Mouse (Mus musculus) heart, adult 2 months (tissue): ENCODE results near the gene Ror1. TPM values are rescaled to one million over a fixed set of nuclear protein-coding genes. Genes with fewer than 3 reads are reported as not detected.

ENCODE experiments used
- DNase-seq, 2 experiments: peaks; one replicate each; pipeline ENCODE4 v3.0.0; 2021
- H3K27ac ChIP-seq: fragments of 200-600 bp; 2 replicates; pipeline ENCODE4 v1.8.1; 2022
- H3K27me3 ChIP-seq: fragments of 200-500 bp; 2 replicates; pipeline ENCODE4 v1.6.1; 2012; ENCODE audit warnings: mild to moderate bottlenecking, low read length, inconsistent platforms, mixed read lengths; ENCODE audit not compliant: control insufficient read depth, insufficient read depth
- H3K36me3 ChIP-seq: fragments of 200-500 bp; 2 replicates; pipeline ENCODE4 v1.6.1; 2012; ENCODE audit warnings: low read length, inconsistent platforms; ENCODE audit not compliant: control insufficient read depth, insufficient read depth
- H3K4me1 ChIP-seq: fragments of 200-500 bp; 2 replicates; pipeline ENCODE4 v1.6.1; 2011; ENCODE audit warnings: low read length; ENCODE audit not compliant: control insufficient read depth, insufficient read depth
- H3K4me3 ChIP-seq: fragments of 200-600 bp; 2 replicates; pipeline ENCODE4 v1.8.1; 2022
- H3K79me2 ChIP-seq: fragments of 200-500 bp; replicated peaks from 2 replicates; pipeline ENCODE4 v1.6.1; 2012; ENCODE audit warnings: mild to moderate bottlenecking, inconsistent platforms, low read length, moderate library complexity, mixed read lengths; ENCODE audit not compliant: control insufficient read depth, insufficient read depth
- H3K9ac ChIP-seq: fragments of 200-500 bp; 2 replicates; pipeline ENCODE4 v1.6.1; 2012; ENCODE audit warnings: low read depth, mild to moderate bottlenecking, control low read depth, inconsistent platforms, low read length, mixed read lengths
- CTCF ChIP-seq: fragments of 200-600 bp; IDR thresholded peaks from 2 replicates; pipeline ENCODE4 v1.8.1; 2022; ENCODE audit warnings: antibody characterized with exemption, mild to moderate bottlenecking, moderate library complexity
- EP300 ChIP-seq: fragments of 200-500 bp; IDR thresholded peaks from 2 replicates; pipeline ENCODE4 v1.6.1; 2011; ENCODE audit warnings: low read depth, low read length, control low read depth; ENCODE audit not compliant: insufficient read depth
- POLR2A ChIP-seq: fragments of 200-500 bp; IDR thresholded peaks from 2 replicates; pipeline ENCODE4 v1.6.1; 2011; ENCODE audit warnings: mild to moderate bottlenecking, low read depth, low read length, control low read depth; ENCODE audit not compliant: insufficient read depth
- WGBS: fragments of 180-500 bp; shearing (Covaris S2); methylation state at CpG from one replicate; pipeline ENCODE4 v1.1.7; 2018; 5-methylcytosine and 5-hydroxymethylcytosine counted together
- intact Hi-C: fragments of 180-260 bp; cut with DNase I; formaldehyde crosslinking; loops from one replicate; pipeline ENCODE4 v1.15.1; 2025
- polyA plus RNA-seq: library from polyadenylated mRNA; depleted of rRNA; stranded (reverse); fragments of >200 nt; gene quantifications from 2 replicates; pipeline ENCODE4 v1.2.3, GENCODE M21; 2012
- total RNA-seq, 2 experiments: library from RNA; stranded (reverse); gene quantifications; 2 replicates each; pipeline ENCODE4 v1.2.3; 2021

Gene Ror1
- total and polyA plus RNA-seq, 3 experiments = 2.3 to 5.0 (median 3.4) TPM

DNA sequence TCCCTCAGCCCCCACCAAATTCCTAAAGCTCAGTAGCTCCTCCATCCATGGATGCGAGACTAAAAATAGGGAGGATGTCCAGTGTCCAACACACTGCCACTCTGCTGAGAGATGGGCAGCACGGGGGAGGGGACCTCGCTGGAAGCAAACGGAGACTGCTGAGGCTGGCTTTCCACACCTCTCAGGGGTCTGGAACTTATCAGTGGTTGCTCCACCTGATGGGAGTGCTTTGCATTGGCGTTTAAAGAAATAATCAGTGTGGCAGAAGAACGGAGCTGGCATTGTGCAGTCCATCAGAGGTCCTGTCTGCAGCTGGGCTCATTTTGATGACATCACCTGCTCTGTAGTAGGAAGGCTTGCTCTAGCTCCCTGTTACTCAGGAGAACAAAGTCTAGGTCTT lies 188.9 kb downstream of the Ror1 start:
- no peak overlapping the region for H3K4me3 ChIP-seq
- intact Hi-C loops = no loop called here
- H3K4me1 ChIP-seq = no peaks in the 10 kb centered on the region
- TF ChIP-seq EP300 = no peak
- no peak for TF ChIP-seq POLR2A
- no peak for TF ChIP-seq CTCF
- DNase-seq = no peak
- H3K27ac ChIP-seq = no peak overlapping the region
- H3K9ac ChIP-seq = no peak overlapping the region
- no peaks in the 10 kb centered on the region for H3K36me3 ChIP-seq
- WGBS = 57% methylated on average over 6 of the region's 6 CpGs
- no peaks in the 10 kb centered on the region for H3K79me2 ChIP-seq
- H3K27me3 ChIP-seq = no peaks in the 10 kb centered on the region

DNA sequence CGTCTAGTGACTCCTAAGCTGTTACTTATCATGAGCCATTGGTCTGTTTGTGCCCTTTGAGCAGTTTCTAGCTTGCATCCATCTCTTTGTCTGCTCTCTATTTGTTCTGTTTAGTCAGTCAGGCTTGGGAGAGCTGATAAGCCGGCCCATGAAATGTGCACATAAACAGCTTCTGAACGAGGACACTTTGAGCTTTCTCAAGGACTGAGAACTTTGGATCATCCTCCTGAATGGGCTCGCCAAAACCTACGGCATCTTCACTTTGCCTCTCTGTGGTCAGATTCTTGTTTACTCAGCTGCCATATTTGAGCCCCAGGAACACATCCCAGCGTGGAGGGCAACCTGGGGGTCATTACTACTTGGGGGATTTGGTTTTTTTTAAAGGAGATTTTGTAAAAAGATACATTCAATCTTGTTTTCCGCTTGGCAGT lies 190.5 kb downstream of the Ror1 start:
- Histone ChIP-seq H3K27me3 (no peaks in the 10 kb centered on the region), H3K4me1 (no peaks in the 10 kb centered on the region), H3K27ac (no peak overlapping the region), H3K9ac (no peak overlapping the region), H3K4me3 (no peak overlapping the region), H3K79me2 (no peaks in the 10 kb centered on the region), H3K36me3 (no peaks in the 10 kb centered on the region)
- TF ChIP-seq CTCF (no peak), EP300 (no peak), POLR2A (no peak)
- no peak for DNase-seq
- intact Hi-C loops = no loop called here
- WGBS = 60% methylated on average over 7 of the region's 7 CpGs

- intact Hi-C loops = no loop called here
- Histone ChIP-seq H3K79me2 (no peaks in the 10 kb centered on the region), H3K4me3 (no peak overlapping the region), H3K27me3 (no peaks in the 10 kb centered on the region), H3K9ac (no peak overlapping the region), H3K4me1 (no peaks in the 10 kb centered on the region), H3K27ac (no peak overlapping the region), H3K36me3 (no peaks in the 10 kb centered on the region)
- no peak for DNase-seq
- TF ChIP-seq CTCF (no peak), EP300 (no peak), POLR2A (no peak)
Measured at GRCm38 (mm10) chr4:100286800-100287199, 191.2 kb downstream of the Ror1 start.

DNA sequence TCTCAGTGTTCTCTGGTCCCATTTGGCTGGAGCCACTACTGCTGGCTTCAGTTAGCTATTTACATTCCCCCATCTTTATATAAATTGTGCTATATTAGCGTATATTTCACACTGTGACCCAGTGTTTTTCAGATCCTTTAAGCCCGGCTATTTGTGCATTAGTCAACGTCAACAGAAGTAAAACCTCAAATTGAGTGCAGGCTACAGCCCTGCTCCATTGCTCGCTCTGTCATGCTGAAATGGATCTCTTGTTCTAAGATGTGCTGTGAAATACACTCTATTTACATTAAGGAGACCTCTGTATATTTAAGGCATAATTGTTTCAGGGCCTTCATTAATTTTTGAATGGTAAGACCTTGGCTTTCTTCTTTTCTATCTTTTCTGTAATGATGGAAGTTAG lies 192.2 kb downstream of the Ror1 start:
- 94% methylated on average over 4 of the region's 4 CpGs for WGBS

DNA sequence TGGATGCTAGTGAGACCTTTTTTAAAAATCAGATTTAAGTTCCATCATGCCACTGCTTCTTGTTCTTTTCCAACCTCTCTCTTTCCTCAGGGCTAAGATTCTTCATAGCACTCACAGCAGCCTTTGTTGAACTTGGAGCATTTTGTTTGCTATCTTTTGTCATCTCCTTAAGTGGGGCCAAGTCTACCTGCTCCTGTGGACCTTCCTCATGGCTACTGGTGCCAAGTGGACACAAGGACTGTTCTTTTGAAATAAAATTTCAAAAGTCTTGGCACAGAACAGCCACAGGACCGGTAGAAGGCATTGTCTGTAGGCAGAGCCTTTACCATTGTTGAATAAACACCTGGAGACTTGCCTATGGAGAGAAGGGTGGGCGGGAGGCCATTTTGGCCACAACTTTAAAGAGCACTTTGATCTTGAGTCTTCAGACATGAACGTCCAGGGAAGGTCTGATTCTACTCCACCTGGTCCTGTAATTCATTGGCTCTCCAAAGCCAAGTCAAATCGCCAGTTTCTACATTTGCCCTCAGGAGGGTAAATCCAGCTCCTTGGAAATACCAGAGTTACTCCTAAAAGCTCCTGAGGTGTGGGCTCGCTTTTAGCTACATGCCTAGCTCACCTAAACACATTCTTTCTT lies 195.5 kb downstream of the Ror1 start:
- no peak overlapping the region for H3K27ac ChIP-seq
- TF ChIP-seq EP300 (no peak), CTCF (no peak), POLR2A (no peak)
- H3K36me3 ChIP-seq = no peaks in the 10 kb centered on the region
- H3K27me3 ChIP-seq = no peaks in the 10 kb centered on the region
- 84% methylated on average over 5 of the region's 5 CpGs for WGBS
- H3K79me2 ChIP-seq = no peaks in the 10 kb centered on the region
- DNase-seq = no peak
- intact Hi-C loops = loop anchor here (10.0 kb wide), 1 partner anchor 114 kb away; no protein-coding TSS in a partner anchor
- no peaks in the 10 kb centered on the region for H3K4me1 ChIP-seq
- H3K9ac ChIP-seq = no peak overlapping the region
- H3K4me3 ChIP-seq = no peak overlapping the region

More for the DNA sequence above, 192.2 kb downstream of the Ror1 start:
- H3K27me3 ChIP-seq = no peaks in the 10 kb centered on the region
- no peaks in the 10 kb centered on the region for H3K36me3 ChIP-seq
- no peak overlapping the region for H3K9ac ChIP-seq
- no peaks in the 10 kb centered on the region for H3K4me1 ChIP-seq
- intact Hi-C loops = no loop called here
- no peak for DNase-seq
- H3K79me2 ChIP-seq = no peaks in the 10 kb centered on the region
- H3K27ac ChIP-seq = no peak overlapping the region
- H3K4me3 ChIP-seq = no peak overlapping the region
- TF ChIP-seq POLR2A = no peak

GRCm38 (mm10) chr4:100297678-100298077 lies 202.1 kb downstream of the Ror1 start:
- H3K4me1 ChIP-seq = peaks cover 2% of the 10 kb centered on the region; the same call in 1 of the 2 replicates
- intact Hi-C loops = loop anchor here (5.0 to 10.0 kb wide), 2 partner anchors 75 to 107 kb away; no protein-coding TSS in a partner anchor

More at GRCm38 (mm10) chr4:100297678-100298077, 202.1 kb downstream of the Ror1 start:
- no peak overlapping the region for H3K27ac ChIP-seq
- 28% methylated on average over 6 of the region's 6 CpGs for WGBS
- no peak overlapping the region for H3K4me3 ChIP-seq
- no peaks in the 10 kb centered on the region for H3K36me3 ChIP-seq
- H3K79me2 ChIP-seq = no peaks in the 10 kb centered on the region
- TF ChIP-seq POLR2A = no peak
- no peak for TF ChIP-seq CTCF
- no peak for TF ChIP-seq EP300
- no peaks in the 10 kb centered on the region for H3K27me3 ChIP-seq
- no peak for DNase-seq
- no peak overlapping the region for H3K9ac ChIP-seq
